Mouse (Mus musculus) bone marrow, adult 2 months (tissue): Measurements from ENCODE around the gene Col15a1.

ENCODE experiments used
- CTCF ChIP-seq: fragments of 200-500 bp; IDR thresholded peaks from 2 replicates; pipeline ENCODE4 v1.5.1; 2011; ENCODE audit warnings: low read length, control low read depth; ENCODE audit not compliant: control insufficient read depth, insufficient read depth
- POLR2A ChIP-seq: fragments of 200-500 bp; IDR thresholded peaks from 2 replicates; pipeline ENCODE4 v1.6.1; 2011; ENCODE audit warnings: low read depth, mild to moderate bottlenecking, control low read depth, low read length, borderline replicate concordance; ENCODE audit not compliant: control insufficient read depth

- TF ChIP-seq CTCF (no peak), POLR2A (no peak)
Measured at GRCm38 (mm10) chr4:47290448-47290847, 82.5 kb downstream of the Col15a1 start.
